ENCODE assay signal across 8 mouse cellular contexts in genomic region chr5:38197482-38197823, GRCm38 (mm10). TPM values are rescaled to one million over a fixed set of nuclear protein-coding genes. Genes with fewer than 3 reads are reported as not detected.
DNase-seq lines count a peak whose midpoint lies in the region; TF ChIP-seq lines count a peak whose summit lies in the region.

No protein-coding gene starts in this region.

- intact Hi-C loops in heart, postnatal 10 days (cut with DNase I) = loop anchor here (5.0 to 10.0 kb wide), 2 partner anchors 380 to 903 kb away; no protein-coding TSS in a partner anchor

- no peak overlapping the region for H3K4me3 ChIP-seq in lung, adult 2 months (replicated peaks; ENCODE audit: extremely low read depth, low read depth, low read length)

- TF ChIP-seq POLR2A in brain, embryonic 14.5 days (IDR thresholded peaks at IDR 0.05; ENCODE audit: borderline replicate concordance, extremely low read depth, insufficient read depth, insufficient read length, poor library complexity, severe bottlenecking) = no peak
- TF ChIP-seq POLR2A in lung, adult 2 months (IDR thresholded peaks at IDR 0.05; ENCODE audit: borderline replicate concordance, extremely low read depth, low read depth, low read length) = no peak

- TF ChIP-seq CTCF in brain, embryonic 14.5 days (IDR thresholded peaks at IDR 0.05; ENCODE audit: borderline replicate concordance, extremely low read depth, insufficient read depth, insufficient read length) = peak; percentile 97
- TF ChIP-seq CTCF in lung, adult 2 months (IDR thresholded peaks at IDR 0.05; ENCODE audit: insufficient read depth, low read length) = peak; percentile 96

- WGBS in lung, adult 2 months = 14% methylated on average over 7 of the region's 7 CpGs

- DNase-seq in CD8-positive naive resting alpha-beta T cell, adult 2 months (ENCODE audit: low read depth in 2 of 2, low spot score in 2 of 2) = peak; percentile 35 to 58
- DNase-seq in brain, embryonic 14.5 days (ENCODE audit: low read depth) = peak; percentile 93
- DNase-seq in fat pad, adult 2 months (ENCODE audit: extremely low read depth, low read depth, low spot score) = peak; percentile 4
- DNase-seq in heart, postnatal 10 days = peak; percentile 86 to 92
- peak; percentile 90 for DNase-seq in kidney, postnatal 4 days
- peak; percentile 81 for DNase-seq in lung, adult 2 months
- DNase-seq in ovary, postnatal 10 days (ENCODE audit: low spot score) = peak; percentile 68
- peak; percentile 67 for DNase-seq in thymus, postnatal 0 days (ENCODE audit: low spot score)

- no peaks in the 10 kb centered on the region for H3K4me1 ChIP-seq in lung, adult 2 months (ENCODE audit: control insufficient read depth, insufficient read depth, low read length)

RNA-seq across cellular contexts. Expression of gene Zbtb49, which starts 22.8 kb away (rescaled TPM):
- 35.0 and 36.7 TPM in 2 replicates for polyA plus RNA-seq in brain, embryonic 14.5 days (2012; rRNA removed)
- 1 to 10 TPM; 6.8 to 7.0 TPM for total RNA-seq in heart, postnatal 10 days (2021)
- polyA plus RNA-seq in lung, adult 2 months (2012; rRNA removed) = 13.4 and 18.9 TPM in 2 replicates
- polyA plus RNA-seq in thymus, postnatal 0 days (2015; fragmentation: Nextera tagmentation; extraction: Ambion mirVana) = 9.8 and 13.0 TPM in 2 replicates

RNA-seq across cellular contexts. Expression of gene Lyar, which starts 22.8 kb away (rescaled TPM):
- 22.8 and 26.4 TPM in 2 replicates for polyA plus RNA-seq in brain, embryonic 14.5 days (2012; rRNA removed)
- 10 to 100 TPM; 16.3 to 18.0 TPM for total RNA-seq in heart, postnatal 10 days (2021)
- 3.9 and 4.0 TPM in 2 replicates for polyA plus RNA-seq in lung, adult 2 months (2012; rRNA removed)
- 113 and 144 TPM in 2 replicates for polyA plus RNA-seq in thymus, postnatal 0 days (2015; fragmentation: Nextera tagmentation; extraction: Ambion mirVana)

RNA-seq across cellular contexts. Expression of gene Nsg1, which starts 37.7 kb away (rescaled TPM):
- polyA plus RNA-seq in brain, embryonic 14.5 days (2012; rRNA removed) = 719 and 725 TPM in 2 replicates
- total RNA-seq in heart, postnatal 10 days (2021) = 10 to 100 TPM; 16.4 to 19.0 TPM
- 63.9 and 77.3 TPM in 2 replicates for polyA plus RNA-seq in lung, adult 2 months (2012; rRNA removed)
- 4.1 and 5.3 TPM in 2 replicates for polyA plus RNA-seq in thymus, postnatal 0 days (2015; fragmentation: Nextera tagmentation; extraction: Ambion mirVana)

Comparison
In these comparisons a context has a peak if more than half of its experiments do, and no peak if none do; other contexts are left out.
1. DNase-seq: peak in every context shown above with its lines; median percentile 93 in brain, embryonic 14.5 days; 90 in kidney, postnatal 4 days; 89 in heart, postnatal 10 days; 81 in lung, adult 2 months; 68 in ovary, postnatal 10 days; 67 in thymus, postnatal 0 days; 46 in CD8-positive naive resting alpha-beta T cell, adult 2 months; 4 in fat pad, adult 2 months.
2. RNA of gene Nsg1, which starts 37.7 kb away (polyA plus RNA-seq): 719 to 725 TPM in brain, embryonic 14.5 days and 63.9 to 77.3 TPM in lung, adult 2 months; 4.1 to 5.3 TPM in thymus, postnatal 0 days; every median in the first group is over 10 times any median in the second.